Mouse (Mus musculus) megakaryocyte-erythroid progenitor cell, adult 5-6 weeks (primary cell): ENCODE results near the gene Flnc. TPM values are rescaled to one million over a fixed set of nuclear protein-coding genes. Genes with fewer than 3 reads are reported as not detected.
A peak's percentile ranks its signal among the peaks of the same experiment; 100 is the strongest.

Experiments used
- ATAC-seq: replicated peaks from 2 replicates; pipeline ENCODE4 v1.8.0; 2016; ENCODE audit warnings: mild to moderate bottlenecking, inconsistent platforms; ENCODE audit not compliant: severe bottlenecking, poor library complexity, low FRiP score, low TSS enrichment
- total RNA-seq, 2 experiments: library from RNA; stranded (forward) in 1 of 2; stranded (reverse) in 1 of 2; fragments of 200-1000, 215-1000 nt in 1 of 2; fragments of >200 nt in 1 of 2; fragmentation: Nextera tagmentation in 1 of 2; gene quantifications; 2 replicates each; pipeline ENCODE4 v1.2.3; 2014 to 2017

Gene Flnc
- total RNA-seq, 2 experiments from 2014 or later, result not detected

- ATAC-seq, result no peak
Measured at GRCm38 (mm10) chr6:29430681-29431420, 2.2 kb upstream of the Flnc start.

GRCm38 (mm10) chr6:29431473-29431872 is 1.6 kb upstream of the Flnc start:
- ATAC-seq, result no peak

GRCm38 (mm10) chr6:29432156-29432555 is 900 bp upstream of the Flnc start:
- no peak for ATAC-seq

GRCm38 (mm10) chr6:29432676-29433037 is 399 bp upstream of the Flnc start:
- ATAC-seq, result no peak

- no peak for ATAC-seq
Measured at GRCm38 (mm10) chr6:29433804-29434795, 1.0 kb downstream of the Flnc start.

- no peak for ATAC-seq
Measured at GRCm38 (mm10) chr6:29434911-29435691, 2.0 kb downstream of the Flnc start.

- no peak for ATAC-seq
Measured at GRCm38 (mm10) chr6:29435940-29436451, 2.9 kb downstream of the Flnc start.

- no peak for ATAC-seq
Measured at GRCm38 (mm10) chr6:29436461-29436934, 3.4 kb downstream of the Flnc start.

GRCm38 (mm10) chr6:29439251-29439650 is 6.2 kb downstream of the Flnc start:
- no peak for ATAC-seq

- no peak for ATAC-seq
Measured at GRCm38 (mm10) chr6:29439789-29440188, 6.7 kb downstream of the Flnc start.

GRCm38 (mm10) chr6:29444773-29445172 is 11.7 kb downstream of the Flnc start:
- peak; percentile 70; the same call in 1 of the 2 replicates for ATAC-seq

GRCm38 (mm10) chr6:29445354-29445753 is 12.3 kb downstream of the Flnc start:
- no peak for ATAC-seq

GRCm38 (mm10) chr6:29449858-29450257 is 16.8 kb downstream of the Flnc start:
- 0 out of 2 replicates have a peak, but pooled peaks have one; percentile 38 for ATAC-seq

GRCm38 (mm10) chr6:29450667-29451066 is 17.6 kb downstream of the Flnc start:
- no peak for ATAC-seq

- ATAC-seq, result no peak
Measured at GRCm38 (mm10) chr6:29461502-29461901, 28.4 kb downstream of the Flnc start.

GRCm38 (mm10) chr6:29463388-29463787 is 30.3 kb downstream of the Flnc start:
- no peak for ATAC-seq

- ATAC-seq, result peak; percentile 96
Measured at GRCm38 (mm10) chr6:29467583-29468354, 34.7 kb downstream of the Flnc start, which contains the start of gene Atp6v1f. TSS of gene Atp6v1f (plus strand) at chr6:29467718.

- no peak for ATAC-seq
Measured at GRCm38 (mm10) chr6:29468851-29469250, 35.8 kb downstream of the Flnc start.
